Mouse (Mus musculus): ENCODE data around the gene Sppl3.
"Not testable (repeated sequence)": the region's sequence is repeated elsewhere in the genome, so short reads cannot be mapped to it uniquely, and the experiment has no call there.

Sppl3 gene

DNA sequence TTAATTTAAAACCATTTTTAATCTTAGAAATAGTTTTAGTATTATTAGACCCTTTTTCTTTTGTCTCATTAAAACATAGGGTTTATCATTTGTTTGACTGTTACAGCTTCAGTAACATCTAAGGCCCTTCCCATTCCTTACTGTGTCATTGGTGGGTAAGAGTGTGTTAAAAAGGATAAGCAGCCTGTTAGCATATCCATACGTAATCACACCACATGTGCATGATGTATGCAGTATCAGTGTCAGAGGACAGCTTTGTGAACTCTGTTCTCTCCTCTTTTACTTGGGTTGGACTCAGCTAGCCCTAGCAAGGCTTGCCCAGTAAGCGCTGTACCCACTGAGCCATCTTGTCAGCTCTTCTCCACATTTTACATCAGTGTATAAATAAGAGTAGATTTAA lies 26.2 kb downstream of the Sppl3 start:
- no peak for DNase-seq (ENCODE audit: low spot score in 2 of 2)

DNA sequence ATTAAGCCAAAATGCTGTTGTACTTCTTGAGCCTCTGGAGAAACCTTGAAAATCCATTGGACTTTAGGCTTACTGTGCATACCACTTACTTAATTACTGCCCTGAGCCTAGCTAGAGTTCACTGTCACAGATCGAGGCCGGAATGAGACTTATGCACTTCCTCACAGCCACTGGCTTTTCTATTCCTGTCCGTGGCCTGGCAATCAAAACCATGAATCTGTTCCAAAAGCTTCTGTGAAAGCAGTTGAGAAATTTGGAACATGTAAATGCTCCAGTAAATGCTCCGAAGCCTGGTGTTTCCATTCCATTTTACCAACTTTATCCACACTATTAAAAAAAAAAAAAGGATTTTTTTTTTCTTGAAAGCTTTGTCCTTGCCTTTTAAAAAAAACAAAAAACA lies 29.8 kb downstream of the Sppl3 start:
- no peak for DNase-seq (ENCODE audit: low spot score in 2 of 2)

DNA sequence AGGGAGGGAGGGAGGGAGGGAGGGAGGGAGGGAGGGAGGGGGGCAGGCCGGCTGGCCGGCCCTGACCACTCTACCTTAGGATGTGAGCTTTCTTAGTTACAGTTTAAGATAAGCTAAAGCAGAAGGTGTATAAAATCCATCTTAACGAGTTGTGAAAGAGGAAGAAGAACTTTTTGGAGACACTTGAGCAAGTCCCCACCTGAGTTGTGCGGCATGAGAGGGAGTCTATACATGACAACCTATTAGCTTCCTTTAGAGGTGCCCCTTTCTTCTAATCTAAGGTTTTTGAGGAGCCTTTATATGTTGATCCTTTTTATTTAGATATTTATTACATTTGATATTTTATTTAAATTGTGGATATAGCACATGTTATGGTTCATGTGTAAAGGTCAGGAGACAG lies 32.7 kb downstream of the Sppl3 start:
- no peak for DNase-seq (ENCODE audit: low spot score in 2 of 2)

DNA sequence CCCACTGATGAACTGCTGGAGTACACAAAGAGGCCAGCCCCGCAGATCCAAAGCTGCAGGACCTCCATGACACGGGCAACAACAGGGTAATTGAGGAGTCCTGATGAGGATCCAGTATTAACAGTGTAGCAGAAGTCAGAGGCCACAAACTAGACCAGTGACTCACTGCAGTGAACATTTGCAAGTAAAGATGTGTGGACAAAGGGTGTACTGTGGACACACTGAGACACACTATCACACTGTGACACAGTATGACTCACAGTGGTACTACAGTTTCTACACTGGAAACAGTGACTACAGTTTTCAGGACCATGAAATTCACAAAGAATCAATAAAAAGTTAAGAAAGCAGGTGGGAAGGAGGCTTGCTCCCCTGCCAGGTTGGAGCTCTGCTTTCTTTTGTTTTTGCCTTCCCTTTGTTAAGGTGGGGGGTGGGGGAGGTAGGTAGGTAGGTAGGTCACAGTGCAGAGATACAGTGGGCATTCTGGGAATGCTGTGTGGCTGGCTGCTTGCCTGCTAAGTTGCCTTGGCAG lies 34.3 kb downstream of the Sppl3 start:
- no peak for DNase-seq (ENCODE audit: low spot score in 2 of 2)

DNA sequence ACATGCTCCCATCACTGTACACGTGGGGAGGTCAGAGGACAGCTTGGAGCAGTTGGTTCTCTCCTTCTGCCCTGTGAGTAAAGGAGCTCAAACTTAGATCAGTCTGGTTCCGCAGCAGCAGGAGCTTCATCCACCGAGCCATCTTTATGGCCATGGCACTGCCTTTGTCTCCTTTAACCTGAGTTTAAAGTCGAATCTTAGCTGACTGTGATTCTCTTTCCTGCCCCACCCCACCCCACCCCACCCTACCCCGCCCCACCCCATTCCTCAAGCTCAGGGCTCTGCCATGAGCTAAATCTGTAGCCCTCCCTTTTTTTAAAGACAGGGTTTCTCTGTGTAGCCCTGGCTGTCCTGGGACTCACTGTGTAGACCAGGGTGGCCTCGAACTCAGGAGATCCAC lies 38.8 kb downstream of the Sppl3 start:
- no peak for DNase-seq (ENCODE audit: low spot score in 2 of 2)

DNA sequence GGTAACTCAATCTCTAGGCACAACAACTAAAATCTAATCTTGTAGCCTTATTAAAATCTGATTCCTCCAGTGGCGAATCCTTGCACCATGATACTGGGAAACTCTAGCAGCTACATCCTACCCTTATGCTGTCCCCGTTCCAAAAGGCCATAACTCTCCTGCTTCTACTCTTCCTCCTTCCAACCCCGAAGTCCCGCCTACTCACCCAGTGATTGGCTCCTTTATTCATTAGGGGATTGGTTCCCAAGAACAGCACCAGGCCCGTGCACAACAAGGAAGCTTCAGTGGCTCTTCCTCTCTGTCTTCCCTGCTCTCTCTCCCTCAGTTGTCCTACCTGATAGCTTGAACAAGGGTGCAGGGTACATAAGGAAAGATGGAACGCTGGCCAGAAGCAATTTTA lies 39.8 kb downstream of the Sppl3 start:
- DNase-seq (ENCODE audit: low spot score in 2 of 2), result no peak

DNA sequence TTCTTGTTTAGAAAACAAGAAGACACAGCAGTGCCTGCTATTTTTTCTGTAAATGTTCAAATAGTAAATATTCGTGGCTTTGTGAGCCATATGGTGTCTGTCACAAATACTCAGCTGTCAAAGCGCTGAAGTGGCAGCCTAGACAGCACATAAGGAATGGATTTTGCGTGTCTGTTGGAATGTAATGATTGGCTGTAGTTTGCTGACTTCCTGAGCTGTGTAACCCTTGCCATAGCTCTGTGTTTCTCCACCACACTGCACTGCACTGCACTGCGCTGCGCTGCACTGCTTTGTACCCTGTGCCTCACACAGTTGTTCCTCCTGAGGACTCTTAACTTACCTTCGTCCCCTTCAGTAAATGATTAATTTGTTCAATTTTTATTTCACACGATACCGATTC lies 41.6 kb downstream of the Sppl3 start:
- no peak for DNase-seq (ENCODE audit: low spot score in 2 of 2)

DNA sequence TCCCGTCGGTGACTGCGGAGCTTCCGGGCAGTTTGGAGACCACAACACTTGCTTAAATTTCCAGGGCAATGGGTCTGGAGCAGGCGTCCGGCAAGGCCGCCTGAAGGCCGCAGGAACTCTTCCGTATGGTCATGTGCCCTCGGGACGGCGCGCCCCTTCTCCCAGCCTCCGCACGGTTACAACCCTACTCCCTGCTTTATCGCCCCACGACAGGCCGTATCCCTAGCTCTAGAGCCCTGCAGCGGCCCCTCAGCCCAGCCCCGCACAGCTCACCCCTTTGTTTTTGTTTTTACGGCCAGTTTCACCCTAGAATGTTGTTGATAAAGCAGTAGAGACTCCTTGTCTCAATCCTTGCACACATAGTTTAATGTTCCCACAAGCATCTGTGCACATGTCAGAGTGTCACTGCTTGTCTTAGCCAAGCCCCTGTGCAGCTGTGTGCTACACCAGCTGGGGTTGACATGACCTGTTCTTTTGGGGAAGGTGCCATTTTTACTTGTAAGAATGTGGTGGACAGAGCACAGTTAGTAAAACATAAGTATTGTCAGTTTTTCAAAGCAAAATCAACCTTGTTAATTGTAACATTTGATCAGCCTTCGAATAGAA lies 43.0 kb downstream of the Sppl3 start:
- DNase-seq (ENCODE audit: low spot score in 2 of 2), result no peak

DNA sequence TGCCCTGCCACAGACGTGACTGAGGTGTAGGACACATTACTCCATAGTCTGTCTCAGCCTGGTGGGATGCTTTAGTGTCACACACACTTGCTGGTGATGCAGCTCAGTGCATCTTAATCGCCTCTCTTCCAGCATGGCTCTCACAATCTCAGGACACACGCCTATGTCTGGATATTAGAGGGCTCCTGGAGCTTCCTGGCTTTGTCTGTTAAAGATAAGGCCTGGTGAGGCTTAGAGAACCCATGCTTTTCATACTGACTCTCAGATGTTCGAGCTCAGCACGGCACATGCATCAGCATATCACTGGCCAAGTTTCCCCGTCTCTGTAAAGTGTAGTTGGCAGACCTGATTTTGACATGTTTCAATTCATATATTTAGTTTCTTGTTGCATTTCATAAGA lies 44.5 kb downstream of the Sppl3 start:
- DNase-seq (ENCODE audit: low spot score in 2 of 2), result no peak

DNA sequence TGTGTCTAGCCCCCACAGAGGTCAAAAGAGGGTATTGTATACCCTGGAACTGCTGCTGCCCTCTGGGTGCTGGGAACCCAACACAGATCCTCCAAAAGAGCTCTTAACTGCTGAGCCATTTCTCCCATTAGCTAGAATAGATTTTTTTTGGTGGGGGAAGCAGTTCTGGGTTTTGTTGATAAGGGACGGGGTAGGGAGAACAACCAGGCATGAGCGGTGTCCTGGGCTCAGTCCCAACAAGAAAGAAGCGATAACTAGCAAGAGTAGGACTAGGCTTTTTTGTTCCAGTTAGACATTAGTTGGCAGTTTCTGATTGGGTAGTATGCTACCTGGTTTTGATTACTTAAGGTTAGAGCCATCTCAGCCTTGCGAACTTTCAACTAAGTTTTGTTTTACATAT lies 46.2 kb downstream of the Sppl3 start:
- no peak for DNase-seq (ENCODE audit: low spot score in 2 of 2)

DNA sequence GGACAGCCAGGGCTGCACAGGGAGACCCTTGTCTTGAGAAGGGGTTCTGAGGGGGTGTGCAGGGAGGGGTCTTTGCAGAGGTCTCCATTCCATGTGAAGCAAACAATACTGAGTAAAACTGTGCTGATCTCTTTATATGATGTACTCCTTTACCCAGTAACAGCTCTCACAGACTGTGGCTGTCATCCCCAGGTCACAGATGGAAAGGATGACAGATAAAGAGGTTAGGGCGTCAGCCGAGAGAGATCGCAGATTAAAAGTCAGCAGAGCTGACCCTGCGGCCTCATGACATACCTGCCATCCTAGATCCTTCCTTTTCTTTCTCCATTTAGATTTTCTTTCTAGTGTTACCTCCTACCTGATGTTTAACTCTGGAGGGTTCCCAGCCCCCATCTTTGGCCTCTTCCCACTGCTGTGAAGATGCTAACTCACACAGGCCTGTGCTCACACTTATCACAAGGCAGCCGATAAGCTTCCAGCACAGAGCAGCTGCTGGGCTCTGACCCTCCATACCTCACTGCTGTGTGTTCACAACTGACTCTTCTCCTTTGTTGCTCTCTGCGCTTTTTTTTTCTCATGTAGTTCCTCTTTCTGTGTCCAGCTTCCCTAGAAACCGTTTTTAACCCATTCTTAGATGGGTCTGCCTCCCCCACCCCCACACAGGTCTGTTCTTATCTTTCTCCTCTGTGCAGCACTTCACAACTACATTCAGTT lies 47.8 kb downstream of the Sppl3 start:
- no peak for DNase-seq (ENCODE audit: low spot score in 2 of 2)

DNA sequence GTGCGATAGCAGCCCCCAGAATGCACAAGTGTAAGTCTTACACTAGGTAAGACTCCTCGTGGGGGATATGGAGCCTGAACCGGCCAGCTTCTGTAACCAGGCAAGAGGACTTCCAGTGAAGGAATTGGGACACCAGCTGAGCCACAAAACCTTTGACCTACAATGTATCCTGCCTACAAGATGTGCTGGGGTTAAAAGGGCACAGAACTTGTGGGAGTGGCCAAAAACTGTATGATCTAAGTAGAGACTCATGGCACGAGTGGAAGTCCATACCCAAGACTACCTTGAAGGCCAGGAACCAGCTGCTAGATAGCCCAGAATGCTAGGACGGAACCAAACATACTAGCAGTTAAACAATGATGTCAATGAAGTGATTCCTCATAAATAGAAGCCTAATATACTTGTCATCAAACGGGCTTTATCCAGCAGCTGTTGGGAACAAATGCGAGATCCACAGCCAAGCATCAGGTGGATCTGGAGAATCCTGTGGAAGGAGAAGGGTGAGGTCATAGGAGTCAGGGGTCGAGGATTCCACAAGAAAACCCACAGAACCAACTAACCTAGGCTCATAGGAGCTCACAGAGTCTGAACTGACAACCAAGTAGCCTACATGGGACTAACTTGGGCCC lies 49.2 kb downstream of the Sppl3 start:
- DNase-seq (ENCODE audit: low spot score in 2 of 2), result no peak

DNA sequence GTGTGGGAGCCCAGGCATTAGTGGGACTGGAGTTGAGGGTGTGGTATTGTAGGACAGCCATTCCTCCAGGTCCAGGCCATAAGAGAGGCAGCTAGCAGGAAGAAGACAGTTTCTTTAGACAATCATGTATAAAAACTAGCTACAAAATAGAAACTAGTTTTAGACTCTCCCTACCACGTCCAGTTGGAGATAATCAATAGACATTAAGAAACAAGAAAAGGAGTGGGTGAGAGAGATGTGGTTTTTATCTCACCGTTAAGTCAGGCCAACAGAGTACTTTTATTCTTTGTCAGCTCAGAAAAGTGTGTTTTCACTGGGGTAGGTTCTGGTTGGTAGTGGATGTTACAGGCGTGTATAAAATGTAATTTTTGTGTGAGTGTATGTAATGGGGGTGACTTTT lies 50.0 kb downstream of the Sppl3 start:
- no peak for DNase-seq (ENCODE audit: low spot score in 2 of 2)

DNA sequence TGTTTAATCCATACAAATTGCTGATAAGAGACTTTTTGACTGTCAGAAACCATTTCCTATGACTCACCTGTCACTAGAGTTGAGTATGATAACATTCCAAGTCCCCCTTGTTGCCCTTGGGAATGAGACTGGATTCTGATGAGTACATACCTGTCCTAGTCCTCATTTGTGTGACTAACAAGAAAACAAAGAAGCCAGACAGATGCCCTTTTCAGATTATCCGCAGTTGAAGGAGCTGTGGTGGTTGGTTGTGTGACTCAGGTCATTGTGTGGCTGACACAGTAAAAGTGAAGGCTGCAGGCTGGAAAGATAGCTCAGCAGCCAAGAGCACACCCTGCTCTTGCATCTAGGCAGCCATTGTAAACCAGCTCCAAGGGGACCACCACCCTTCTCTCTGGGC lies 51.6 kb downstream of the Sppl3 start:
- DNase-seq (ENCODE audit: low spot score in 2 of 2), result no peak

DNA sequence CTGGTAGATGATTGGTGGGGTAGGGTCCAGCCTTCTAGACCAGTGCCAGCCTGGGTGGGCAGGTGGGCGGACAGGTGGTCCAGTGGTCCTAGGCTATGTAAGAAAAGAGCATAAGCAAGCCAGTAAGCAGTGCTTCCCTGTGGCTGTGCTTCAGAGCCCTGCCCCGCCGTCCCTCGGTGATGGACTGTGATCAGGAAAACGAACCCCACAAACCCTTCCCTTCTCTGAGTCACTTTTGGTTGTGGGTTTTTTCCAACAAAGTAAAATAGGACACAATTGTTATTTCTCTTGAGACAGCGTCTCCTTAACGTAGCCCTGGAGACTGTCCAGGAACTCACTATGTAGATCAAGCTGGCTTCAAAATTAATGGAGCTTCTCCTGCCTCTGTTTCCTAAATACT lies 52.5 kb downstream of the Sppl3 start:
- DNase-seq (ENCODE audit: low spot score in 2 of 2), result no peak

DNA sequence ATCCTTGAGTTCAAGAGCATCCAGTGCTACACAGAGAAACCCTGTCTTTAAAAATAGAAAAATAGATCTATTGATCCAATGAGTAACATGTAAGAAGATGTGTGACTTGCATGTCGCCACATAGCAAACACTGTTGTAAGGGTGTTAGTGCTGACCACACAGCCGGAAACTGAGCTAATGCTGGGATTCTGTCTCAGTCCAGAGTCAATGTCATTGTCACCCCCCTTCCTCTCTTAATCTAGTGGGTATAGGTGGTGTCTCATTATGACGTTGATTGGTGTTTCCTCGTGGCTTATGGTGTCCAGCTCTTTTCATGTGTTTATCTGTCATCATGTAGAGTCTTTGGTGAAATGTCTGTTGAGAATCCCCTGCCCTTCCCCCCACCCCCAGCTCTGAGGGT lies 55.3 kb downstream of the Sppl3 start:
- DNase-seq (ENCODE audit: low spot score in 2 of 2), result peak; percentile 48 to 73

DNA sequence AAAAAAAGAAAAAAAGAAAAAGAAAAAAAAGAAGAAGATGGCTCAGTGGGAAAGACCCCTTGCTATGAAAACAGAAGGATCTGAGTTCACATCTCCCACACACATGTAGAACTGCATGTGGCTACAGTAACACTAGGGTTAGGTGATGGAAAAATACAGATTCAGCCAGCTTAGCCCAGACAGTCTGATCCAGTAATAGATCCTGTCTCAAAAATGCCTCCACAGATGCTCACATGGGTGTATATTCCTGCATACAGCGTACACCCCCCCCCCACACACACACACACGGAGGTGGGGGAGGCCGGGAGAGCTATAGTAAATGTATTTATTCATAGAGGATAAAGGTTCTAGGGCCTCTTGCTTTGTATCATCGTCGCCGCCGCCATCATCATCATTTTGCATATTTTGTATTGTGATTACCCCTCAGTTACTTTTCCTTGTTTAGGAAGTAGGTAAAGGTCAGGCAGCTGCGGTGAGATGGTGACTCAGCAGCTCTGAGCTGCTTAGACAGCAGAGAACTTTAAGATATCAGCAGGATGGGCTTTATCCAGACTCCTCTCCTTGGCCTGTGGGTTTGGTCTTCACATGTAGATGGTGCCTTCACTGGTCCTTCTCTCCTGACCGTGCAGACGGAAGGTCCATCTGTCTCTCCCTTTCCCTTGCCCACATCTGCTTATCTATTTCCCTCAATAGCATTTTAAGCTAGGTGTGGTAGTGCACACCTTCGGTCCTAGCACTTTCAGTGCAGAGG lies 57.9 kb downstream of the Sppl3 start:
- no peak for DNase-seq (ENCODE audit: low spot score in 2 of 2)

DNA sequence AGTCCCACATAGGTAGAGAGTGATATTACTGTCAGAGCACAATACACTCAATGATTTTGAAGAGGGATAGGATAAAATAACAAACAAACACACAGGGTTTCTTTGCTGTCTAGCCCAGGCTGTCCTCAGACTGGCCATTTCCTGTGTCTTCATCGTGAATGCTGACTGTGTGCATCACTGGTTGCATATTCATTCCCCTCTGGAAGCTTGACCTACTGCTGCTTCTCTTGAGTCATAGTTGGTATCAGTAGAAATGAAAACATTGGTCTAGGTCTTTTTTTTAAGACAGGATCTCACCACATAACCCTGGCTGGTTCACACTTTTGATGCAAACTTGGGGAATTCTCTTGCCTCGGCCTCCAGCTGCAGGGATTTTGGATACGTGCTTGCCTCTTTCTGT lies 58.7 kb downstream of the Sppl3 start:
- no peak for DNase-seq (ENCODE audit: low spot score in 2 of 2)

DNA sequence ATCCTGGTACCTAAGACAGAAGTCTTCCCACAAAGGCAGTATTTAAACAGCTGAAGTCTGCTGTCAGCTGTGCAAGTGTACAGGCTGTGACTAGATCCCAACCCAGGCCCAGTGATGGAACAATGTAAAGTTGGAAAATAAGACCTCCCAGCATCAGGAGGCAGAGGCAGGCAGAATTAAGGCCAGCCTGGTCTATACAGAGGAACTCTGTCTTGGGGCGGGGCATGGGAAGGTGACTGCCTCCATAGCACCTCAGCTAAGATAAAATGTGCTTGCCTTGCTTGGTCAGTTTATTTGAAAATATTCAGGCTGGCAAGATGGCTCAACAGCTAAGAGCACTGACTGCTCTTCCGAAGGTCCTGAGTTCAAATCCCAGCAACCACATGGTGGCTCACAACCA lies 59.5 kb downstream of the Sppl3 start:
- no peak for DNase-seq (ENCODE audit: low spot score in 2 of 2)

DNA sequence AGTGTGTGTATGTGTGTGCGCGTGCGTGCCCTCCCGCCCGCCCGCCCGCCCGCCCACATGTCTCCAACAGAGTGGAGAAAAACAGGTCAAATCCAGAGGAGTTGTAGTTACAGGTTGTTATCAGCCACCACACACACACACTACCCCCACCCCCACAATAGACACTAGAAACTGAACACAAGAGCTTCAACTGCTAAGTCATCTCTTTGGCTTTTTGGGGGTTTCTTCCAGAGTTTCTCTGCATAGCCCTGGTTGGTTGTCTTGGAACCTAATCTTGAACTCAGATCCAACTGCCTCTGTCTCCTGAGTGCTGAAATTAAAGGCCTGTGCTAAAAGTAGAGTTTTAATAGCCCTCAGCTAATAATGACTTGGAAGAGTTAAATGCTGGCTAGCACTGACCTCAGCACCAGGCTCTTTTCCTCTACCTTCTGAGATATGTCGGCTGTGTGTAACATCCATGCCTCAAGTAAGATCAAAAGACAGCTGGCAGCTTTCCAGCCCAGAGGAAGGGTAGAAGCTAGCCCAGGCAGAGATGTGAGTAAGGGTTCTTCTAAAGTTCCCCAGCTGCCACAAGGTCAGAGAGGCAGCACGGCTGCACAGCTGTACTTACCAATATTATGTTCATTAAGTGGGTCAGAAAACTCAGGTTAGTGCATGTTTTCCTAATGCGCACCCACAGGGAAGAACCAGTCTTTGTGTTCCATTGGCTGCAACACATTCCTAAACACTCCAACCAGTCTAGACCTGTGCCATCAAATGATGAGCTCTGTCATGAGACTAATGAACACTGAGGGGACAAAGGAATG lies 60.4 kb downstream of the Sppl3 start:
- DNase-seq (ENCODE audit: low spot score in 2 of 2), result no peak

DNA sequence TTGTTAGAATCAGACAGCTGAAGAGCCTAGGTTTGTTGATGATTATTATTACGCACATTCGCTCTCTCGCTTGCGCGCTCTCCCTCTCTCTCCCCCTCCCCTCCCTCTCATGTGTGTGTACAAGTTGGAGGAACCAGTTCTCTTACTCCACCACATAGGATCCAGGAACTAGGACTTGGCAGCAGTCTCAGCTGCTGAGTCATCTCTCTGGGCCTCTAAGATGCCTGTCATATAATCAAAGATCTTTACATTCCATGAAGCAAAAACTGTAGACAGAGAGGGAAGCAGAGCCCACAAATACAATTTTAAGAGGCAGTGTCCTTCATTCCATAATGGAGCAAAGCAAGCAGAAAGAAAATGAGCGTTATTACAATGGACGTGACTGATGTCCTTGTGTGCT lies 61.2 kb downstream of the Sppl3 start:
- no peak for DNase-seq (ENCODE audit: low spot score in 2 of 2)

DNA sequence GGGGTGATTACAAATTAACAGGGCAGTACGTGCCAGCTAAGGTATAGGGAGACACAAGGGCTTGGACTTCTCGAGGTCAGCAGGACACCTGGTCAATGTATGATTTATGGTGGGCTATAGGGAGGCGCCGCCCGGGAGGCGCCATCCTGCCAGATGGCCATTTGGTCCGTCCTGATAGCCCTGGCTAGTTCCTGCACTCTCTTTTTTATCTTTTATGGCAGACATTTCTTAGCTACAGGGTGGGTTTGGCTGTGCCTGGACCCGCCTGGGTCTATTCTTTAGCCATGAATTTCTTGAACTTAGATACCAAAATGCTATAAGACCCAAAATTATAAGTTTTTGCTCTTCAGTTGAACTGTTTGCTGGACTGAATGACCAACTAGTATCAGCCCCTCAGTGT lies 62.4 kb downstream of the Sppl3 start:
- DNase-seq (ENCODE audit: low spot score in 2 of 2), result not testable (repeated sequence)

All from natural killer cell, adult 2 months (primary cell).